Mouse (Mus musculus) left cerebral cortex, adult 11 months (tissue): Measurements from ENCODE around the gene Gm20489.

Source experiments
- DNase-seq: peaks from one replicate; pipeline ENCODE4 v3.0.0; 2022; ENCODE audit warnings: low spot score

Gene Gm20489

GRCm38 (mm10) chrX:101268755-101269124, at the start of gene Gm20489:
Gene Gm20489, minus strand, starts transcription at chrX:101269023.
- DNase-seq: no peak

- DNase-seq: peak; percentile 78
Measured at GRCm38 (mm10) chrX:101313625-101314359, 45.0 kb upstream of the Gm20489 start.

GRCm38 (mm10) chrX:101309299-101309698, 40.5 kb upstream of the Gm20489 start:
- no peak for DNase-seq

- no peak for DNase-seq
Measured at GRCm38 (mm10) chrX:101304646-101305045, 35.8 kb upstream of the Gm20489 start.

- no peak for DNase-seq
Measured at GRCm38 (mm10) chrX:101301654-101302053, 32.8 kb upstream of the Gm20489 start.

GRCm38 (mm10) chrX:101300427-101301030, 31.7 kb upstream of the Gm20489 start:
- DNase-seq: no peak

- DNase-seq: no peak
Measured at GRCm38 (mm10) chrX:101299473-101300426, 30.9 kb upstream of the Gm20489 start.

- DNase-seq: peak; percentile 42
Measured at GRCm38 (mm10) chrX:101299055-101299454, 30.2 kb upstream of the Gm20489 start, which contains the start of gene Nlgn3. Gene Nlgn3, plus strand, starts transcription at chrX:101299168.

GRCm38 (mm10) chrX:101290111-101290510, 21.3 kb upstream of the Gm20489 start:
- no peak for DNase-seq

- DNase-seq: no peak
Measured at GRCm38 (mm10) chrX:101289037-101289436, 20.2 kb upstream of the Gm20489 start.

- no peak for DNase-seq
Measured at GRCm38 (mm10) chrX:101288432-101288831, 19.6 kb upstream of the Gm20489 start.

GRCm38 (mm10) chrX:101287543-101287942, 18.7 kb upstream of the Gm20489 start:
- no peak for DNase-seq

- DNase-seq: no peak
Measured at GRCm38 (mm10) chrX:101285953-101286670, 17.3 kb upstream of the Gm20489 start.

GRCm38 (mm10) chrX:101285534-101285933, 16.7 kb upstream of the Gm20489 start:
- DNase-seq: no peak

GRCm38 (mm10) chrX:101282813-101283212, 14.0 kb upstream of the Gm20489 start:
- no peak for DNase-seq

- peak; percentile 63 for DNase-seq
Measured at GRCm38 (mm10) chrX:101273875-101274738, 5.3 kb upstream of the Gm20489 start, which contains the start of gene Med12. Gene Med12, plus strand, starts transcription at chrX:101274030.

GRCm38 (mm10) chrX:101273410-101273809, 4.6 kb upstream of the Gm20489 start:
- DNase-seq: no peak

GRCm38 (mm10) chrX:101268025-101268754, 633 bp downstream of the Gm20489 start, which contains the start of gene Il2rg:
Gene Il2rg, minus strand, starts transcription at chrX:101268255.
- DNase-seq: no peak

- no peak for DNase-seq
Measured at GRCm38 (mm10) chrX:101266631-101267030, 2.2 kb downstream of the Gm20489 start.

GRCm38 (mm10) chrX:101263892-101264291, 4.9 kb downstream of the Gm20489 start, which contains the start of gene Gm614:
Gene Gm614, minus strand, starts transcription at chrX:101263992.
- no peak for DNase-seq
